Mouse (Mus musculus) midbrain, postnatal 0 days (tissue): Measurements from ENCODE around the gene Arl4c. TPM values are rescaled to one million over a fixed set of nuclear protein-coding genes. Genes with fewer than 3 reads are reported as not detected.

ENCODE experiments used
- ATAC-seq: fragments of 200-750 bp; cut with Nextera tagmentation; 2 replicates; pipeline ENCODE4 v1.8.0; 2017; ENCODE audit warnings: moderate number of reproducible peaks, mild to moderate bottlenecking, moderate TSS enrichment, moderate library complexity; ENCODE audit not compliant: low FRiP score
- DNase-seq: peaks from one replicate; pipeline ENCODE4 v3.0.0-alpha.2; 2015; ENCODE audit warnings: low spot score
- H3K27ac ChIP-seq: fragments of 300-500 bp; sonication (generic); 2 replicates; pipeline ENCODE4 v1.5.1; 2014; ENCODE audit warnings: low read depth, mild to moderate bottlenecking, low read length, mixed read lengths
- H3K27me3 ChIP-seq: fragments of 300-500 bp; sonication (generic); 2 replicates; pipeline ENCODE4 v1.6.1; 2014; ENCODE audit warnings: low read length, control low read depth, mixed read lengths; ENCODE audit not compliant: insufficient read depth
- H3K36me3 ChIP-seq: fragments of 300-500 bp; sonication (generic); 2 replicates; pipeline ENCODE4 v1.6.1; 2014; ENCODE audit warnings: low read length, control low read depth, mixed read lengths; ENCODE audit not compliant: insufficient read depth
- H3K4me1 ChIP-seq: fragments of 300-500 bp; sonication (generic); 2 replicates; pipeline ENCODE4 v1.6.1; 2014; ENCODE audit warnings: mild to moderate bottlenecking, control low read depth, antibody characterized with exemption, low read length, mixed read lengths; ENCODE audit not compliant: insufficient read depth
- H3K4me2 ChIP-seq: fragments of 300-500 bp; sonication (generic); 2 replicates; pipeline ENCODE4 v1.6.1; 2014; ENCODE audit warnings: low read depth, mild to moderate bottlenecking, low read length, mixed read lengths; ENCODE audit not compliant: poor library complexity, severe bottlenecking
- H3K4me3 ChIP-seq: fragments of 300-500 bp; sonication (generic); 2 replicates; pipeline ENCODE4 v1.5.1; 2014; ENCODE audit warnings: low read depth, mild to moderate bottlenecking, low read length, moderate library complexity
- H3K9ac ChIP-seq: fragments of 300-500 bp; sonication (generic); replicated peaks from 2 replicates; pipeline ENCODE4 v1.6.1; 2014; ENCODE audit warnings: mild to moderate bottlenecking, low read length, moderate library complexity, mixed read lengths; ENCODE audit not compliant: poor library complexity, severe bottlenecking
- H3K9me3 ChIP-seq: fragments of 300-500 bp; sonication (generic); 2 replicates; pipeline ENCODE4 v1.6.1; 2016; ENCODE audit warnings: low read length, control low read depth
- CTCF ChIP-seq: IDR thresholded peaks from 2 replicates; pipeline ENCODE4 v1.5.1; 2016; ENCODE audit warnings: antibody characterized with exemption, mild to moderate bottlenecking
- WGBS: fragments of 180-500 bp; shearing (Covaris S2); extraction: QIAGEN DNeasy Blood & Tissue Kit; methylation state at CpG from one replicate; pipeline ENCODE4 v1.1.7; 2014; 5-methylcytosine and 5-hydroxymethylcytosine counted together
- polyA plus RNA-seq: library from polyadenylated mRNA; unstranded; fragments of >200 nt; fragmentation: Nextera tagmentation; extraction: Ambion mirVana; gene quantifications from 2 replicates; pipeline ENCODE4 v1.2.1, GENCODE M21; 2015
- total RNA-seq: library from RNA; depleted of rRNA; stranded (reverse); fragments of >200 nt; gene quantifications from 2 replicates; pipeline ENCODE4 v1.2.3, GENCODE M21; 2014; rRNA removed

The Arl4c gene
- total RNA-seq, result 101 and 115 TPM in 2 replicates
- polyA plus RNA-seq, result 44.4 and 47.4 TPM in 2 replicates

- peak within 1 kb of the TSS; percentile 98 for H3K9ac ChIP-seq
- no peak for TF ChIP-seq CTCF
- no peaks in the 10 kb centered on the region for H3K9me3 ChIP-seq
- peak; percentile 83 for DNase-seq
- H3K4me3 ChIP-seq, result peak within 1 kb of the TSS; percentile 82
- ATAC-seq, result peak; percentile 81
- 1% methylated on average over 68 of the region's 91 CpGs for WGBS
- H3K27me3 ChIP-seq, result no peaks in the 10 kb centered on the region
- H3K36me3 ChIP-seq, result no peaks in the 10 kb centered on the region; the same call in 1 of the 2 replicates
- peak within 1 kb of the TSS; percentile 98 for H3K27ac ChIP-seq
- peak within 1 kb of the TSS; percentile 84 for H3K4me2 ChIP-seq
- H3K4me1 ChIP-seq, result peaks cover 12% of the 10 kb centered on the region; the same call in 1 of the 2 replicates
These were observed at the start of gene Arl4c for GRCm38 (mm10) chr1:88701870-88702661. Gene Arl4c (minus strand): TSS chr1:88702221.

GRCm38 (mm10) chr1:88751332-88751731 is 49.3 kb upstream of the Arl4c start:
- Histone ChIP-seq H3K9ac (no peak overlapping the region), H3K4me3 (no peak overlapping the region), H3K36me3 (no peaks in the 10 kb centered on the region), H3K4me2 (no peak overlapping the region), H3K27ac (no peak overlapping the region), H3K9me3 (no peaks in the 10 kb centered on the region), H3K4me1 (no peaks in the 10 kb centered on the region), H3K27me3 (0 out of 2 replicates have a peak, but pooled peaks cover 3% of the 10 kb centered on the region)
- ATAC-seq (no peak), DNase-seq (no peak)
- no peak for TF ChIP-seq CTCF
- 62% methylated on average over 6 of the region's 6 CpGs for WGBS

GRCm38 (mm10) chr1:88750576-88750975 is 48.6 kb upstream of the Arl4c start:
- Histone ChIP-seq H3K9me3 (no peaks in the 10 kb centered on the region), H3K36me3 (no peaks in the 10 kb centered on the region), H3K4me1 (no peaks in the 10 kb centered on the region), H3K4me3 (no peak overlapping the region), H3K4me2 (no peak overlapping the region), H3K9ac (no peak overlapping the region), H3K27me3 (0 out of 2 replicates have a peak, but pooled peaks cover 3% of the 10 kb centered on the region), H3K27ac (no peak overlapping the region)
- no peak for ATAC-seq
- no peak for TF ChIP-seq CTCF
- DNase-seq, result no peak
- 72% methylated on average over 7 of the region's 7 CpGs for WGBS

DNA sequence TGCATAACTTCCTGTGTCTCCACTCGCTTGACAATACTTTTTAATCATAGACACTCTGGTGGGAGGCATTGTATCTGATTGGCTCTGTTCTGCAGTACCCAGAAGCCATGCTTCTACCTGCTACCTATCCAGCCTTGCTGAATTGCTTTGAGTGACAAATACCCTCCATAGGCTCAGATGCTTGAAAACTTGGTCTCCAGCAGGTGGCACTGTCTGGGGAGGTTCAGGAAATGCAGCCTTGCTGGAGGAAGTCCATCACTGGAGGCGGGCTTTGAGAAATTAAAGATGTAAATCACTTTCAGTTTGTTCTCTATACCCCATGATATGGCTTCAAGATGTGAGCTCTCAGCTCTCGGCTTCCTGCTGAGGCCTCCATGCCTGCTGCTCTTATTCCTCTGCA is 48.1 kb upstream of the Arl4c start:
- peak; percentile 68 for DNase-seq
- Histone ChIP-seq H3K9ac (no peak overlapping the region), H3K4me2 (no peak overlapping the region), H3K4me1 (no peaks in the 10 kb centered on the region), H3K9me3 (no peaks in the 10 kb centered on the region), H3K27ac (no peak overlapping the region), H3K36me3 (no peaks in the 10 kb centered on the region), H3K27me3 (0 out of 2 replicates have a peak, but pooled peaks cover 3% of the 10 kb centered on the region), H3K4me3 (no peak overlapping the region)
- TF ChIP-seq CTCF, result peak; percentile 81
- 91% methylated on average over 3 of the region's 3 CpGs for WGBS
- ATAC-seq, result no peak

DNA sequence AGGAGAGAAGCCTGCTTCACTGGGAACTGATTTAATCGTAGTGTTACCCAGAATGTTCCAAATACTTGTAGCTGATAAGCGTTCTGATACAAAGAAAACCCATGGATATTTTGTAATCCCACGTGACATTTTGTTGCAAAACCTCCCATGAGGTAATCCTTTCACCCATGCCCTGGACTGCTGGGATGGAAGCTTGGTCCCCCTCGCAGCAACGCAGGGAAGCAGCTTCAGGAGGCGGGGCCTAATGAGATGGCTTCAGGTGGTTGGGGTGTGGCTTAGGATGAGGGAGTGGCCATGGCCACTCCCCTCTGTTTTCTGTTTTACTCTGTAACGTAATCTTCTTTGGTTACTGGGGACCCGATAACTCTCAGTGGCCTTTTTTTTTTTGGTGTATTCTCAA is 47.1 kb upstream of the Arl4c start:
- no peak for TF ChIP-seq CTCF
- Histone ChIP-seq H3K27ac (no peak overlapping the region), H3K27me3 (0 out of 2 replicates have a peak, but pooled peaks cover 3% of the 10 kb centered on the region), H3K9ac (no peak overlapping the region), H3K4me1 (no peaks in the 10 kb centered on the region), H3K4me3 (no peak overlapping the region), H3K9me3 (no peaks in the 10 kb centered on the region), H3K4me2 (no peak overlapping the region), H3K36me3 (no peaks in the 10 kb centered on the region)
- no peak for ATAC-seq
- WGBS, result 80% methylated on average over 8 of the region's 8 CpGs
- no peak for DNase-seq

DNA sequence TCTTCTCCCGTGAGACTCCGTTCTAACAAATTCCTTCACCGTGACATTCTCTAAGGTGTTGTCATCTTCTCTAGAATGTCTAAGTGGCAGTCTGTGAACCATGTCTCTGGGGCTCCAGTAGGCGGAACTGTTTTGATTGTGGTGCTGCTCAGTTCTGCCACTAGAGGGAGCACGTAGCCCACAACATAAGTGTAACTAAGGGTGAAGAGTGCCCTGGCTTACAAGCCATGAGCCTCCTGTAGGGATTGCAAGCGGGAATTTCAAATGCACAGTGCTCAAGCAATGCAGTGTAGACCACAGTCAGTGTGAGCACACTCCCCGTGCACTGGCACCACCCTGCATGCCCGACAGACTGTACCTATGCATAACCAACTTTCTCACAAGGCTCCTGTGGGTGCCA is 43.2 kb upstream of the Arl4c start:
- WGBS, result 5% methylated on average over 8 of the region's 8 CpGs
- peak; percentile 71 for ATAC-seq
- TF ChIP-seq CTCF, result peak; percentile 99
- Histone ChIP-seq H3K9me3 (no peaks in the 10 kb centered on the region), H3K27me3 (no peaks in the 10 kb centered on the region), H3K4me3 (no peak overlapping the region), H3K4me1 (no peaks in the 10 kb centered on the region), H3K4me2 (no peak overlapping the region), H3K27ac (no peak overlapping the region), H3K9ac (no peak overlapping the region), H3K36me3 (no peaks in the 10 kb centered on the region)
- DNase-seq, result peak; percentile 94
